Mouse (Mus musculus) mouse embryonic stem cell (cell line): Measurements from ENCODE around the gene Ifngr1.

Source experiments
- in situ Hi-C, 2 experiments: fragments of 300-500 bp; cut with MboI; formaldehyde crosslinking; loops; 1 replicate in 1 of 2; 3 replicates in 1 of 2; pipeline ENCODE4 v1.14.3; 2019 to 2020; ENCODE audit warnings: low sequenced_read_pairs in 2 of 2, low pct_unique_long_range_greater_than_20kb in 1 of 2, mixed read lengths in 1 of 2; ENCODE audit not compliant: unreplicated experiment in 1 of 2

Gene Ifngr1

DNA sequence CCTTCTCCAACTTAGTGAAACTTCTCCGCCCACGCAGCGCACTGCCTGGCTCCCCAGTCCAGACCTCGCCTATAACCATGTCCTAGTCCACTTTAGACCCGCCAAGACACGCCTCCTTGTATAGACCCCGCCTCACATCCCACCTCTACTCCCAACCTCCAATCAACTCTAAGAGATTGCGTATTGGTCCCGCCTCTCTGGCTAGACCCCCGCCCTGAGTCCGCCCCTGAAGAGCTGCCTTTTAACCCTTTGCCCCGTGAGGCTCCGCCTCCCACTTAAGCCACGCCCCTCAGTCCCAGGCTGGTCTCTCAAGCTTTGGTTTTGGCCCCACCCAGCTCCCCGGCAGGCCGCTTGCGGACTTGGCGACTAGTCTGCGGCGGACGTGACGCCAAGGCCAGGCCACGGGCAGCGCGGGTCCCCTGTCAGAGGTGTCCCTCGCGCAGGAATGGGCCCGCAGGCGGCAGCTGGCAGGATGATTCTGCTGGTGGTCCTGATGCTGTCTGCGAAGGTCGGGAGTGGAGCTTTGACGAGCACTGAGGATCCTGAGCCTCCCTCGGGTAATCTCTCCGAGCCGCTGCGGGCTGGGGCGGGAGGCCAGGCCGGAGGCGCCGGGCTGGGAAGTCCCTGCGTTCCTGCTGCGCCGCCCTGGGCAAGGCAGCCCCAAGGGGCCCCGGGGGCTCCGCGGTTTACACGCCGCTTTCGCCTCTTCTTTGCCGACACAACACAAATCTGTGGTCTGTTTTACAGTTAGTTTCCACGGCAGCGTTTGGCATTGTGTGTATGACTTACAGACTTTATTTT lies at the start of gene Ifngr1:
Ifngr1 (plus strand) TSS at position 309 of the 801 bp plus-strand sequence.
- in situ Hi-C loops: no loop called here

DNA sequence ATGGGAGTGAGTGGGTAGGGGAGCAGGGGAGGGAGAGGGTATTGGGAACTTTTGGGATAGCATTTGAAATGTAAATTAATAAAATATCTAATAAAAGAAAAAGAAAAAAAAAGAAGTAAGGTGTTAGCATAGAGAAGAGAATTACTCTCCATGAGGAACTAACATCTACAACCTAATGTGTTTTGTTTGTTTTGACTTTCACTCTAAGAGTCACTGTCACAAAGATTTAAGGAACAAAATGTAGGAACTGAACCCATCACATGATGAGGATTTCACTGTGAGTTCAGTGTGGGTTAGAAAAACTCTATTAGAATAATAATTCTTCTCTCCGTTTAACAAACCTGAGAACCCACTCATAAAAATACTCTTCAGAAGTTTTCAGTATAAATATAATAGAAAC lies 44.9 kb upstream of the Ifngr1 start:
- in situ Hi-C loops: no loop called here

DNA sequence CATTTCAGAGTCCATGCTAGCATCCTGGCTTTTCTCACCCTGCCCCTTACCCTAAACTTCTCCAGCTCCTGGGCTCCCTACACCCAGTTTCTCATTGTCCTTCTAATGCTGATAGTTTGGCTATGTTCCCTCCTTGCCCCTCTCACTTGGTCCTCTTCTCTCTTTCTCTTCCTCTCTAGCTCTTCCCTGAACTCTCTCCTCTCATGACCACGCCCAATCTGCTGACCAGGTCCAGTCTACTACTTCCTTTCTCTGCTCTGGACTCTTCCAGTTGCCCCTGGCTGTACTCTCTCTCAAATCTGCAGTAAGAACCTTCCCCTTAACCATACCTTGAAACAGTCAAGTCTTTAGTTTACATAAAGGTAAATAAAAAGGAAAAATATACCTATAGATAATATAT lies 43.7 kb upstream of the Ifngr1 start:
- in situ Hi-C loops: no loop called here

DNA sequence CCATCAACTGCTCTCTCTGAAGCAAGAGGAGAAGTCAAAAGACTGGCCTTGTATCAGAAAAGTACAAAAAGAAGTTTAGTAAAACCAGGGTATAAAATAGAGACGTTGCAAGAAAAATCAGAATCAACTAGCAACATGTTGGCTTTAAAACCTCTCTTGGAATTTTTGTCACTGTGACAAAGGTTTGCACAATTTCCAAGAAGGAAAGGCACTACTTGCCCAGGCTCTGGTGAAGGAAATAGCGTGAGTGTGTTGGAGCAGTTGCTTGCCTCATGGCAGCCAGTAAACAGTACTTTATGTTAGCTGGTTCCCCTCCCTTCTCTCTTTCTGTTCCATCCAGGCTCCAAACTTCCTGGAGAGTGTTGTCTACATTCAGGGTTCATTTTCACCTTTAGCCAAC lies 43.3 kb upstream of the Ifngr1 start:
- in situ Hi-C loops: no loop called here

DNA sequence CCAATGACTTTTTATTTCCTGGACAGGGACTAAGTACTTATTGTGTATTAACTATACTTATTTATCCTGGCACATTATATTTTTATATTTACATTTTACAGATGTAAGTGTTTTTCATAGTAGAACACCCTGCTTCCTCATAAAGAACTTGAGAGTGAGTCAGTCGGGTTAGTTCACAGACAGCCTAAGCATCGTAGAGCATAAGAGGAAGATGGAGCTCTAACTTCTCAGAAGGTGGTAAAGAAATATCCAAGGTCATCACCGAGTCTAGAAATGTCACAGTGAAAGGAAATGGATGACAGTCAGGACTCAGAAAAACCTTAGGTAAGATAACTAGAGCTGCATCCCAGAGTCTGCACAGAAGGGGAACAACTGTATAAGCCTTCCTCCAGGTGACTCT lies 40.2 kb upstream of the Ifngr1 start:
- in situ Hi-C loops: no loop called here

DNA sequence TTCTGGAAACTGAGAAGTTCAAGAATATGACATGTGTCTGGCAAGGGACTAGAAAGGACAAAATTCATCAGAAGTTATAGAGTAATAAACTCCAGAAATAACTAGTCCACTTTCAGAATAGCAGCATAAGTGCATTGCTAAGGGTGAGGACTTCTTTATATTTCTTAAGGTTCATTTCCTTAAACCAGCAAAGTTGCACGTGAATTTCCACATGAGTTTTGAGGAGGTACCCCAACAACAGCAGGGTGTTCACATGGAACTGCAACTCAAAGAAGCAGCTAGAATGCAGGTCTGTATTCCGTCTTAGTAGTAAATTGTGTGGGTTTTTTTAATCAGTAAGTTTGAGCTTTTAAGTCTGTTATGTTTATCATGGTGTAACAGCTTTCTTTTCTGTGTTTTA lies 37.9 kb upstream of the Ifngr1 start:
- in situ Hi-C loops: no loop called here

DNA sequence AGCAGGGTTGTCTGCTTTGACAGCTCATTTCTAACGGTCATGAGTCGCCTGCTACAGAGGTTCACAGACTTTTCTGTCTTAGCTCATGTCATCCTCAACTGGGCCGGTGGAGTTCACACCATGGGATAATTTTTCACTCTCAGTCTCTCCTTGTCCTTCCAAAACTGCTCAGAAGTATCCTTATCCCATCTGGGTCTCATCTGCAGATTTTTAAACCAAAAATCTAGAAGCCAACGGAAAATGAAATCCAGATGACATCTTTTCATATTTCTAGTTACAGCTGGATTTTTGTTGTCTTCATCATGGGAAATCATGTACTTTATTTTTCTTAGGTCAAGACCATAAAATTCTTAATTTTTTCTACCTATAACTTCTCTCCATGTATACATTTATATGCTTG lies 34.1 kb upstream of the Ifngr1 start:
- in situ Hi-C loops: no loop called here

DNA sequence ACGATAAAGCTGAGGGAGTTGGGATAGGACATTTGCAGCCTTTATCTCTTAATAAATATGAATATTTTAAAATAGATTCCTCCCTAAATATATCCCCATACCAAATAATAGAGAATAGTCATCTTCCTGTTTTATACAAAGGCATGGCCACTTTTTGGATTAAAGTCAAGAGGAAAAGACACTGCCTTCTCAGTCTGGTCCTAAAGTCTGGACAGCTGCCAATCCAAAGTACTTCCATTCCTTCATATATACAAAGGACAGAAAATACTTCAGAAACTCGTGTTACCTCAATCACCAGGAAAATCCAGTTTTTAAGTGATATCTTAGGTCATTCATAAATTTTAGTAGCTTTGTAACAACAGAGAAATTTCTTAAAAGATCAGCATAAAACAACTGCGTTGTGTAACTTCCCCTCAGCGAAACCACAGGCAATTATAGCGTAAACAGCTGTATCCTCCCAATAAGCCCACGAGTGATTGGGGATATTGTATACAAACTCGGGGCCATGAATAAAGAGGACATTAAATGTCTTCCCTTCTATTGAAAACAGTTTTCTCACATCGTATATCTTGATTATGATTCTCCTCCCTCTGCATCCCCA lies 32.1 kb upstream of the Ifngr1 start:
- in situ Hi-C loops: no loop called here

DNA sequence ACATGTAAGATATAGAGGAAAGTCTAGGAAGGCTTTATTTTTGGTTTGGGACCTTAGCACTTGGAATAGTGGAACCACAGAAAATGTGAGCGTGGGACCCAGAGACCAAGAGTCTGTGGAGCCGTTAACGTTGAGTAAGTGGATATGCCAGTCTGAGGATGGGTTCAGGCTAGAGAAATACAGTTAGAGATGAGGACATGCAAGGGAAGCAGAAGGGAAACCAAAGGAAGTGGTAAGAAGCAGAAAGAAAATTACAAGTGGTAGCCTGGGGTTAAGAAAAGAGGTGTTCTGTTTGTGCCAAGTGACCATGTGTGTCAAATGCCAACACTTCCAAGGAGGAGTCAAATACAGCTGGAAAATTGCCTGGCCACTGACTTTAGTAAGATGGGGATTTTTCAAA lies 29.2 kb upstream of the Ifngr1 start:
- in situ Hi-C loops: no loop called here

DNA sequence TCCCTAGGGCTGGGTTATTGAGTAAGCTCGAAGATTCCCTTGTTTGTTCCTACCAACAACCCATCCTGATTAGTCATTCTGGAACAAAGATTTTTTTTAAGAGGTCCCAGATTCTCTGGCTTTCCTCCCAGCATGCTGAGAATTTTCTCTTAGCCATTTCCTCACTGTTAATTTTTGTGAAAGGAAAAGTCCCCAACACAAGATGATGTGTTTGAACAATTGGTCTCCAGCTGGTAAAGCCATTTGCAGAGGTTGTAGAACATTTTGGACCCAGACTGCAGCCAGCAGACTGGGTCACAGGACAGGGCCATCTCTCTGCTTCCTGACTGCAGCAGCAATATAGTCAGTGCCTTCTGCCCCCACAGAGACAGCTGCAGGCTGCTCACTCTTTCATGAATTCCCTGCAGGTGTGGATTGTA lies 28.3 kb upstream of the Ifngr1 start:
- in situ Hi-C loops: no loop called here

DNA sequence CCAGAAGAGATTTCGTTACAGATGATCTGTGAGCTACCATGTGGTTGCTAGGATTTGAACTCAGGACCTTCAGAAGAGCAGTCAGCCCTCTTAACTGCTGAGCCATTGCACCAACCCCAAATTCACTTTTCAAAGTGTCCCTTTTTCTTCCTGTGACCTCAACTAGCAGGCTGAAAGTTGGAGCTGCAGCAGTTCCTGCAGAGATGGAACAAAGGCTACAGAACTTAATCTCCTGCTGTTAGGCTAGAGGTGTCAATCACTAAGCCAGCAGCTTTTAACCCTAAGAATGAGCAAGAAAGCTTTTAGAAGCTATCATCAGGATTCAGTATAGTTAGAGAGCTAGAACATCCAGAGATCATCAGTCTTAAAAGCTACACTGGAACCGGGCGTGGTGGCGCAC lies 24.3 kb upstream of the Ifngr1 start:
- in situ Hi-C loops: no loop called here

DNA sequence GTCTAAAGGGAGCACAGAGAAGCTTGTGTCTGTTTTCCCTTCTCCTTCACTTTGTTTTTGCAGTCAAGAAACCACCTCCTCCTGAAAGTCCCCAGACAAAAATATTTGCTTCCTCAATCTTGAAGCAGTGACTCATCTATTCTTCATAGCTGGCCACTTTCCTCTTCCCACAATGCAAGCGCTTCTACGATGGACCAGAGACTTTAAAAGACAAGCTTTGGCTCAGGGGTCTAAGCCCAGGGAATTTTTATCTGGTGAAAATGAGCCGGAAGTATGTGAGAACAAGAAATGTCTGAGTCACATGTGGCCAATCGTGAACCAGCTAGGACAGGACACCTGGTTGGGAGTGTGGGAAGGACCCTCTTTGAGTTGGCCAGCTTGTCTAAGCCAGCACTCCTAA lies 21.5 kb upstream of the Ifngr1 start:
- in situ Hi-C loops: no loop called here

DNA sequence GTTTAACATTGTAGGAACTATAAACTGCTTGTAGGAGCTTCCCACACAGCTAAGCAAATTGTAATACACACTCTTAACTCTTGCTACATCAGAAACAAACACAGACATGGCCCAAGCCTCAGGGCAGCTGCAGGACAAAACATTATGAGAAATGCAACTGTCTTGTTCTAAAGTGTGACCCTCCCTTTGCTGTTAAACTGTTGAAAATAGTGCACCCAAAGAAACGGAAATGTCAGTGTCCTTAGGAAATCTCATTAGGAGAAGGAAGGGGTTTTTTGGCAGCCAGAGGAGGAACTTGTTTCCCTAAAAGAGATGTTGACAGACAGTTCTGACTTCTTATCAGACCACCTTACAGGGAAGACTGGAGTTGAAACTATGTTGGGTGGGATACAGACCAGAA lies 21.0 kb upstream of the Ifngr1 start:
- in situ Hi-C loops: no loop called here

DNA sequence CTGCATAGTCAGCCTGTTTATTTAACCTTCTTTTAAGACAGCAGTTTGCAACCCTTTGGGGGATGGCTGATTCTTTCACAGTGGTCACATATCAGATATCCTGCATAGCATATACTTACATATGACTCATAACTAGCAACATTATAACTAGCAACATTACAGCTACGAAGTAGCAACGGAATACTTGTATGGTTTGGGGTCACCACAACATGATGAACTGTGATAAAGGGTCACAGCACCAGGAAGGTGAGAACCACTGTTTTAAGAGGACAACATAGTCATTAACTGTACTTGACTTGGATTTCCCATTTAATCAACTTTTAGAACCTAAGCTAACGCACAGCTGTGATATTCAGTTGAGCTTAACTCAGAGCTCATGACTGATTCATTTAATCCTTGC lies 14.2 kb upstream of the Ifngr1 start:
- in situ Hi-C loops: no loop called here

DNA sequence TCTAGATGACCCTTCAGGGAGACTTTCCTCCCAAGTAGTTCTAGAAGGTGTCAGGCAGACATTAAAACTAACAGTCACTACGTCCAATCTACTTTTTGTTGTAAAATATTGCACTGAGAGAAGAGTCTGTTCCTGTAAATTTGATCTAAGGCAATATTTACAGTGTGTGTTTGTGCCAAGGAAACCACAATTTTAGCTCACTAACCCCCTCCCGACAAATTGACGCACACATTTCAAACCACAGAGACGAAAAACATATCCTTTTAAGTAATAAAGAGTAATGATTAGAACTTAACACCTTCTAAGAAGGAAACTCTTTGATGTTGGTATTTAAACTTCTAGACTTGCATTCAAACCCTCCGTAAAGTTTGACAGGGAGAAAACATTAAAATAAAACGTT lies 13.7 kb upstream of the Ifngr1 start:
- in situ Hi-C loops: no loop called here

DNA sequence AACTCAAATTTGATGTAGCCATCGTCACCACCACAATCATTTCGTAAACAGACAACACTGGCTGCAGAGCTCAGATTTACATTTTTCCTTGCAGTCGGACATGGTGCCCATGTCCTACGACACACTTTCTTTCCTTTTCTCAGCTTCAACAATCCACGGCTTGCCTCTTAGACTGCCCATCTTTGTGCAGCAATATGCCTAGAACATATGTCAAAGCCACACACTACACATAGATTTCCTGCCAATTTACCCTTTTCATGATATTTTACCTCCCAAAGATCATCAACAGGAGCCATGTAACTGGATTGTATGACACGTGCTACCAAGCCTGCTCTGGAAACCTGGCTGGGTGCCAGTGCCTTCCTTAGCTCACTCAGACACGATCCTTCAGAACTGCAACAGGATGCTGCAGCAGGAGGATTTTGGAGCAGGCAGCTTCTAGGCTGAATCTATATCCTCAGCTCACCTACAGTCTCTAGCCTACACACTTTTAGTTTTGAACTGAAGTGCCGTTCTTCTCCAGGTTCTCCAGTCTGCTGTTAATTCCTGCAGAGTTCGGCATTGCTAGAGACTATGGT lies 13.3 kb upstream of the Ifngr1 start:
- in situ Hi-C loops: no loop called here

DNA sequence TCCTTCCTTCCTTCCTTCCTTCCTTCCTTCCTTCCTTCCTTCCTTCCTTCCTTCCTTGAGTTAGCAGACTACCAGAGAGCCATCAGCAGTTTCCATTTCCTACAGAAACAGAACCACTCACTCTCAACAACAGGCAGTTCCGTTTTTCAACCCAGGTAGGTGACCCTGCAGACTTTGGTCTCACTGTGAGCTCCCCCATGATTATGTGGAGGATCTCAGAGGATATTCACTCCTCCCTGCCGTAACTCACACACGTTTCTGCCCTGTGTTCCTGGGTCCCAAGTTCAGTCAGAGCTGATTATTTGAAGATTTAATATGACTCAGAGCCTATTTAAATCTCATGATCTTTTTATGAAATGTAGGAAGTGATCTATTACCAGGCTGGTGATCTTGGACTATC lies 11.1 kb upstream of the Ifngr1 start:
- in situ Hi-C loops: no loop called here

DNA sequence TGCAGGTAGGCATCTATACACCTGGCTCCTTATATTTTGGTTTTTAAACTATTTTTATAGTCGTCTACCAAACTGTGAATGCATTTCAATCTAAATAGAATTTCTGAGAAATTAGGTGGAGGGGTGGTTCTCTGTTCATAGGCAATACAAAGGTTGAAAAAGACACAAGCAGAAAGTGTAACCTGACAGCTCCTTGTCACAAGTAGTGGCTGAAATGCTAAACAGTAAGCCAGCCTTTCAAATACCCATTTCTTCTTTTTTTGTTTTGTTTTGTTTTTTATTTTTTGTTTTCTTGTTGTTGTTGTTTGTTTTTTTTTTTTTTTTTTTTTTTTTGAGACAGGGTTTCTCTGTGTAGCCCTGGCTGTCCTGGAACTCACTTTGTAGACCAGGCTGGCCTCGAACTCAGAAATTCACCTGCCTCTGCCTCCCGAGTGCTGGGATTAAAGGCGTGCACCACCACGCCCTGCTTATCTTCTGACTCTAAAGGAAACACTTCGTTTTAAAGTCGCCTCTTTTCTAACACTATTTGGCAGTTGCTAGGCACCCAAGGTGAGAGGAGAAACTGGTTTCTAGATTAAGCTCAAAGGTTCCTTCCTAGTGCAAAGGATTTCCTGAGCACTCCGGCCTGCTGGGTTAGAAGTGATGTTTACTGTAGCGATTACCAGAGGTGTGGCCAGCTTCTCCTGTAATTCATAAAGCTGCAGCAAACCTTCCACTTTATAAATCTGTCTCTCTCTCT lies 9.7 kb upstream of the Ifngr1 start:
- in situ Hi-C loops: no loop called here

DNA sequence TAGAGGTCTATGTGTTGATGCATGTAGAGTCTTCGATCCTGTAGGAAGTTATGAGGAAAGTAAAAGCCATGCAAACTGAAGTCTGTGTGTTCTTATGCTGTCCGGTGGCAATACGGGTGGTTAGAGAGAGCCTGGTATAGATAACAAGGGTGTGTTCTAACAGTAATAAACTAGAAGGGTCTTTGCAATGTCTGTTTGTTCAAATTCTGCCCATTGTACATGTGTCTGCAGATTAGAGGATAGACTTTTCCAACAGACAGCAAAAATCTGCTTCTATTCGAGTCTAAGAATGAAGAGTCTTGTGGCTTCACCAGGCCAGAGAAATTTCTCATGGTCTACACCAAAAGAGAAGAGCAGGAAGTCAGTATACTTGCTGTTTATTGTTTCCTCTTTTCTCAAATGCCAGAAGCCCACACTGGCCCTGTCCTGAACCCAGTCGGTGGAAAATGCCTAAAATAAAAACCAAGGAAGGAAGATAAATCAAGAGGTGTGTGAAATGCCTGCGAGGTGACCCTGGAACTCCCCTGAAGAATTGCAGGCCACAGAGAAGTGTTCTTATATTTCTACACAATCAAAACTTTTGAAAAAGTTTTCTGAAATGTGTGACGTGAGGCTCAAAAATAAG lies 8.8 kb upstream of the Ifngr1 start:
- in situ Hi-C loops: no loop called here
